Mouse (Mus musculus) spleen, adult 2 months (tissue): ENCODE measurements around the gene Gdpd5. TPM values are rescaled to one million over a fixed set of nuclear protein-coding genes. Genes with fewer than 3 reads are reported as not detected.

ENCODE experiments used
- DNase-seq, 2 experiments: peaks; one replicate each; pipeline versions ENCODE4 v3.0.0 to v3.0.0-alpha.2; 2012 to 2021; ENCODE audit warnings: low spot score in 2 of 2, low read depth in 1 of 2
- H3K27ac ChIP-seq: fragments of 200-500 bp; 2 replicates; pipeline ENCODE4 v1.5.1; 2012; ENCODE audit warnings: low read length, inconsistent platforms; ENCODE audit not compliant: insufficient read depth
- H3K27me3 ChIP-seq: fragments of 200-500 bp; 2 replicates; pipeline ENCODE4 v1.6.1; 2012; ENCODE audit warnings: mild to moderate bottlenecking, moderate library complexity, low read length, inconsistent platforms; ENCODE audit not compliant: control insufficient read depth, insufficient read depth
- H3K36me3 ChIP-seq: fragments of 200-500 bp; 2 replicates; pipeline ENCODE4 v1.6.1; 2012; ENCODE audit warnings: mild to moderate bottlenecking, low read length, inconsistent platforms; ENCODE audit not compliant: control insufficient read depth, insufficient read depth
- H3K4me1 ChIP-seq: fragments of 200-500 bp; 2 replicates; pipeline ENCODE4 v1.6.1; 2011; ENCODE audit warnings: inconsistent platforms; ENCODE audit not compliant: control insufficient read depth, insufficient read depth, insufficient read length
- H3K4me3 ChIP-seq: fragments of 200-500 bp; 2 replicates; pipeline ENCODE4 v1.5.1; 2011; ENCODE audit warnings: mild to moderate bottlenecking, inconsistent platforms; ENCODE audit not compliant: insufficient read depth, insufficient read length; ENCODE audit errors: extremely low read depth
- CTCF ChIP-seq: fragments of 200-500 bp; IDR thresholded peaks from 2 replicates; pipeline ENCODE4 v1.5.1; 2011; ENCODE audit warnings: mild to moderate bottlenecking, inconsistent platforms; ENCODE audit not compliant: insufficient read depth, insufficient read length, insufficient replicate concordance; ENCODE audit errors: extremely low read depth
- POLR2A ChIP-seq: fragments of 200-500 bp; IDR thresholded peaks from 2 replicates; pipeline ENCODE4 v1.6.1; 2011; ENCODE audit warnings: low read depth, low read length, inconsistent platforms
- WGBS: fragments of 180-500 bp; shearing (Covaris S2); methylation state at CpG from one replicate; pipeline ENCODE4 v1.1.7; 2018; 5-methylcytosine and 5-hydroxymethylcytosine counted together
- polyA plus RNA-seq: library from polyadenylated mRNA; depleted of rRNA; stranded (reverse); fragments of >200 nt; gene quantifications from 2 replicates; pipeline ENCODE4 v1.2.3, GENCODE M21; 2012

Gdpd5 gene
- polyA plus RNA-seq, 1 experiment = 12.0 TPM

GRCm38 (mm10) chr7:99448619-99449018, 67.4 kb downstream of the Gdpd5 start:
- 32% methylated on average over 5 of the region's 5 CpGs for WGBS
- DNase-seq = no peak
- Histone ChIP-seq H3K27me3 (no peaks in the 10 kb centered on the region), H3K4me3 (no peak overlapping the region; the same call in 1 of the 2 replicates), H3K27ac (peak overlapping the region; percentile 54), H3K4me1 (peaks cover 7% of the 10 kb centered on the region; the same call in 1 of the 2 replicates), H3K36me3 (no peaks in the 10 kb centered on the region)
- no peak for TF ChIP-seq POLR2A

GRCm38 (mm10) chr7:99449063-99449462, 67.8 kb downstream of the Gdpd5 start:
- WGBS = 6% methylated on average over 8 of the region's 8 CpGs
- peaks cover 7% of the 10 kb centered on the region; the same call in 1 of the 2 replicates for H3K4me1 ChIP-seq
- no peak overlapping the region; the same call in 1 of the 2 replicates for H3K4me3 ChIP-seq
- TF ChIP-seq POLR2A = no peak
- no peaks in the 10 kb centered on the region for H3K27me3 ChIP-seq
- peak in 1 of 2 experiments; percentile 17 for DNase-seq
- peak overlapping the region; percentile 54 for H3K27ac ChIP-seq
- no peaks in the 10 kb centered on the region for H3K36me3 ChIP-seq

- H3K4me1 ChIP-seq = peaks cover 7% of the 10 kb centered on the region; the same call in 1 of the 2 replicates
Observed at GRCm38 (mm10) chr7:99449751-99450150, 68.5 kb downstream of the Gdpd5 start.

GRCm38 (mm10) chr7:99450703-99451102, 69.5 kb downstream of the Gdpd5 start:
- TF ChIP-seq CTCF = peak; percentile 68; the same call in 1 of the 2 replicates
- no peak for TF ChIP-seq POLR2A
- H3K27ac ChIP-seq = no peak overlapping the region
- peaks cover 7% of the 10 kb centered on the region; the same call in 1 of the 2 replicates for H3K4me1 ChIP-seq
- H3K4me3 ChIP-seq = no peak overlapping the region
- DNase-seq = peak; percentile 57 to 64
- WGBS = 9% methylated on average over 3 of the region's 3 CpGs
- no peaks in the 10 kb centered on the region for H3K27me3 ChIP-seq
- no peaks in the 10 kb centered on the region for H3K36me3 ChIP-seq

More at GRCm38 (mm10) chr7:99449751-99450150, 68.5 kb downstream of the Gdpd5 start:
- 77% methylated on average over 3 of the region's 3 CpGs for WGBS
- no peak overlapping the region for H3K4me3 ChIP-seq
- no peaks in the 10 kb centered on the region for H3K27me3 ChIP-seq
- no peaks in the 10 kb centered on the region for H3K36me3 ChIP-seq
- TF ChIP-seq CTCF (no peak), POLR2A (no peak)
- H3K27ac ChIP-seq = no peak overlapping the region
- DNase-seq = no peak

- Histone ChIP-seq H3K36me3 (no peaks in the 10 kb centered on the region), H3K27me3 (no peaks in the 10 kb centered on the region), H3K27ac (no peak overlapping the region), H3K4me1 (peaks cover 7% of the 10 kb centered on the region; the same call in 1 of the 2 replicates), H3K4me3 (no peak overlapping the region)
- WGBS = 79% methylated on average over 7 of the region's 7 CpGs
- TF ChIP-seq CTCF = no peak
- TF ChIP-seq POLR2A = no peak
- no peak for DNase-seq
Observed at GRCm38 (mm10) chr7:99452859-99453258, 71.6 kb downstream of the Gdpd5 start.

DNA sequence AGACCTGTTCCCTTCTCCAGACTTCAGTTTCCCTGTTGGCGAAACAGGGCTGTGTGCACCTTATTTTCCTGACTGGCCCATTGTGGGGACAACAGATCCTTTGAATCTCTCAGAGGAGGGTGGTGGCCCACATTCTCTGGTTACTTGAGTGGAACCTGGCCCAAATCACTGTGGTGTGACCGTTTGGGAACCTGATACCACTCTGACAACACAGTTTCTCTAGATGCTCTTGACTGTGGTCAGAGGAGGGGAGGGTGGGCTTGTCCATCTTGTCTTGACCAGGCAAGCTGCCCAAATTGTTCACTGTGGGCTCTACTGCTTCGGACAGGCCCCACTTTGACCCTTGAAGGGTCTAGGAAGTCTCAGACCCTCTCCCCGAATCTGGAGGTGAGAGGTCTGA, 72.8 kb downstream of the Gdpd5 start:
- H3K4me1 ChIP-seq = no peaks in the 10 kb centered on the region; the same call in 1 of the 2 replicates
- H3K27me3 ChIP-seq = no peaks in the 10 kb centered on the region
- no peaks in the 10 kb centered on the region for H3K36me3 ChIP-seq
- WGBS = 78% methylated on average over 4 of the region's 4 CpGs
- no peak overlapping the region for H3K4me3 ChIP-seq
- TF ChIP-seq CTCF (no peak), POLR2A (no peak)
- no peak for DNase-seq
- no peak overlapping the region for H3K27ac ChIP-seq

GRCm38 (mm10) chr7:99458849-99459248, 77.6 kb downstream of the Gdpd5 start:
- no peaks in the 10 kb centered on the region for H3K36me3 ChIP-seq
- no peaks in the 10 kb centered on the region for H3K4me1 ChIP-seq
- no peak overlapping the region for H3K27ac ChIP-seq
- TF ChIP-seq POLR2A = no peak
- TF ChIP-seq CTCF = no peak
- WGBS = 92% methylated on average over 8 of the region's 8 CpGs
- no peak for DNase-seq
- H3K27me3 ChIP-seq = no peaks in the 10 kb centered on the region
- H3K4me3 ChIP-seq = no peak overlapping the region
